Mouse (Mus musculus) ovary, adult 18-20 months (tissue): ENCODE measurements around the gene Kcnn4.

Source experiments
- DNase-seq: peaks from one replicate; pipeline ENCODE4 v3.0.0; 2022; ENCODE audit warnings: low spot score, mixed read lengths

Kcnn4 gene

GRCm38 (mm10) chr7:24425919-24426318 is 55.9 kb downstream of the Kcnn4 start:
- no peak for DNase-seq

- DNase-seq = no peak
Observed at GRCm38 (mm10) chr7:24427168-24427567, 57.1 kb downstream of the Kcnn4 start.

- no peak for DNase-seq
Observed at GRCm38 (mm10) chr7:24428725-24429124, 58.7 kb downstream of the Kcnn4 start.

DNA sequence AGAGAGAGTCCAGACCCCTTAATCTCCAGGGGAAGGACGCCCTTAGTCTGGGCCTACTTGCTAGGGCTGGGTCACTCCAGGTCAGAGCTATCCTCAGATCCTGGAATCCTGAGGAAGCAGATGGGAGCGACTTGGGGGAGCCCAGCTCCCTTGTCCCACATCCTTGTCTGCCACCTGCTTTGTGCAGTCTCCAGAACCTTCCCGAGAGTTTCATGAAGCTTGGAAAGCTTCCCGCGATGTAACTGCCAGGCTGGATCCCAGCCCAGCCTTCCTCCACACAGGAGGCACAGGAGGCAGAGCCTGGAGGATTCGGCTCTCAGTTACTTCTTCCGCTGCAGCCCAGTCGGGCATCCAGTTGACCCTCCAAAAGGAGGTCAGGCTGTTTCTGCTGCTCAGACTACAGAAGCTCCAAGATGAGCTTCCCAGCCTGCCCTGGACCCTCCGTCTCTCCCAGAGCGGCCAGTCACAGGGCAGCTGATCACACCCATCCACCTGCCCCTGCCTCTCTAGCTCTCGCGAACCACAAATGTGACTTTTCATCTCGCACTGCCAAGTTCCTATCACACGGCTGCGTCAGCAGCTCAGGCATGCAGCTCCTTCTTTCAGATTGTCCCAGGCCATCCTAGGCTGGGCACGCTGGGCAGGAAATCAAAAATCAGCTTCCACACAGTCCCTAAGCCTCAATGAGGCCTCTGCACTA is 59.5 kb downstream of the Kcnn4 start:
- no peak for DNase-seq

GRCm38 (mm10) chr7:24430551-24431345 is 60.7 kb downstream of the Kcnn4 start:
- no peak for DNase-seq

GRCm38 (mm10) chr7:24431713-24432112 is 61.6 kb downstream of the Kcnn4 start:
- DNase-seq = no peak

- DNase-seq = no peak
Observed at GRCm38 (mm10) chr7:24435305-24435704, 65.2 kb downstream of the Kcnn4 start.
